Mouse (Mus musculus): Measurements from ENCODE around the gene Avpr1b. TPM values are rescaled to one million over a fixed set of nuclear protein-coding genes. Genes with fewer than 3 reads are reported as not detected.

Avpr1b gene
- polyA plus RNA-seq, 1 experiment from 2014 or later = not detected

GRCm38 (mm10) chr1:131580389-131580788 lies 18.6 kb upstream of the Avpr1b start:
- H3K27ac ChIP-seq = no peak overlapping the region
- ATAC-seq (ENCODE audit: low read depth) = no peak

GRCm38 (mm10) chr1:131583598-131583997 lies 15.4 kb upstream of the Avpr1b start:
- ATAC-seq (ENCODE audit: low read depth) (no peak), DNase-seq (no peak)
- 53% methylated on average over 3 of the region's 3 CpGs for WGBS (ENCODE audit: insufficient replicate concordance)
- Histone ChIP-seq H3K36me3 (no peaks in the 10 kb centered on the region), H3K27me3 (0 out of 2 replicates have a peak, but pooled peaks cover 5% of the 10 kb centered on the region), H3K9me3 (replicated peaks) (no peaks in the 10 kb centered on the region), H3K4me3 (replicated peaks) (no peak overlapping the region), H3K4me2 (no peak overlapping the region), H3K9ac (no peak overlapping the region), H3K4me1 (replicated peaks) (no peaks in the 10 kb centered on the region), H3K27ac (no peak overlapping the region)

More at GRCm38 (mm10) chr1:131580389-131580788, 18.6 kb upstream of the Avpr1b start:
- no peak for DNase-seq
- 0 out of 2 replicates have a peak, but pooled peaks cover 5% of the 10 kb centered on the region for H3K27me3 ChIP-seq
- H3K4me1 ChIP-seq (replicated peaks) = no peaks in the 10 kb centered on the region
- H3K36me3 ChIP-seq = no peaks in the 10 kb centered on the region
- H3K4me2 ChIP-seq = no peak overlapping the region
- H3K9ac ChIP-seq = no peak overlapping the region
- WGBS (ENCODE audit: insufficient replicate concordance) = 43% methylated on average over 4 of the region's 4 CpGs
- H3K9me3 ChIP-seq (replicated peaks) = no peaks in the 10 kb centered on the region
- H3K4me3 ChIP-seq (replicated peaks) = no peak overlapping the region

- Histone ChIP-seq H3K4me1 (replicated peaks) (no peaks in the 10 kb centered on the region), H3K4me3 (replicated peaks) (no peak overlapping the region), H3K36me3 (no peaks in the 10 kb centered on the region), H3K27me3 (0 out of 2 replicates have a peak, but pooled peaks cover 5% of the 10 kb centered on the region), H3K9me3 (replicated peaks) (no peaks in the 10 kb centered on the region), H3K27ac (no peak overlapping the region), H3K9ac (no peak overlapping the region), H3K4me2 (no peak overlapping the region)
- 78% methylated on average over 8 of the region's 8 CpGs for WGBS (ENCODE audit: insufficient replicate concordance)
- ATAC-seq (ENCODE audit: low read depth) (no peak), DNase-seq (no peak)
Measured at GRCm38 (mm10) chr1:131586836-131587235, 12.2 kb upstream of the Avpr1b start.

- H3K4me3 ChIP-seq (replicated peaks) = no peak overlapping the region
- no peaks in the 10 kb centered on the region for H3K9me3 ChIP-seq (replicated peaks)
- H3K9ac ChIP-seq = no peak overlapping the region
- no peak overlapping the region for H3K27ac ChIP-seq
- H3K4me1 ChIP-seq (replicated peaks) = no peaks in the 10 kb centered on the region
- ATAC-seq (ENCODE audit: low read depth) (no peak), DNase-seq (no peak)
- no peaks in the 10 kb centered on the region for H3K36me3 ChIP-seq
- H3K4me2 ChIP-seq = no peak overlapping the region
- H3K27me3 ChIP-seq = peaks cover 30% of the 10 kb centered on the region
- 27% methylated on average over 11 of the region's 11 CpGs for WGBS (ENCODE audit: insufficient replicate concordance)
Measured at GRCm38 (mm10) chr1:131600314-131600713, 1.3 kb downstream of the Avpr1b start.

- H3K36me3 ChIP-seq = no peaks in the 10 kb centered on the region
- no peaks in the 10 kb centered on the region for H3K27me3 ChIP-seq
- H3K4me2 ChIP-seq = no peak overlapping the region
- DNase-seq (no peak), ATAC-seq (ENCODE audit: low read depth) (no peak)
- 57% methylated on average over 2 of the region's 2 CpGs for WGBS (ENCODE audit: insufficient replicate concordance)
- no peaks in the 10 kb centered on the region for H3K9me3 ChIP-seq (replicated peaks)
- H3K27ac ChIP-seq = no peak overlapping the region
- no peak overlapping the region for H3K4me3 ChIP-seq (replicated peaks)
- H3K9ac ChIP-seq = no peak overlapping the region
- H3K4me1 ChIP-seq (replicated peaks) = no peaks in the 10 kb centered on the region
Measured at GRCm38 (mm10) chr1:131606719-131607118, 7.7 kb downstream of the Avpr1b start.

- H3K4me2 ChIP-seq = peak overlapping the region; percentile 28
- H3K4me3 ChIP-seq (replicated peaks) = no peak overlapping the region
- no peak for DNase-seq
- H3K27ac ChIP-seq = peak overlapping the region; percentile 50; the same call in 1 of the 2 replicates
- 0 out of 2 replicates have a peak overlapping the region, but pooled peaks have one; percentile 2 for H3K9ac ChIP-seq
- 43% methylated on average over 4 of the region's 4 CpGs for WGBS (ENCODE audit: insufficient replicate concordance)
- peaks cover 46% of the 10 kb centered on the region for H3K4me1 ChIP-seq (replicated peaks)
- ATAC-seq (ENCODE audit: low read depth) = peak; percentile 21; the same call in 1 of the 2 replicates
- no peaks in the 10 kb centered on the region for H3K9me3 ChIP-seq (replicated peaks)
- no peaks in the 10 kb centered on the region for H3K36me3 ChIP-seq
- H3K27me3 ChIP-seq = no peaks in the 10 kb centered on the region
Measured at GRCm38 (mm10) chr1:131612556-131613155, 13.6 kb downstream of the Avpr1b start.

- H3K27ac ChIP-seq = peak overlapping the region; percentile 50; the same call in 1 of the 2 replicates
- peak overlapping the region; percentile 31 for H3K4me2 ChIP-seq
Measured at GRCm38 (mm10) chr1:131613361-131614133, 14.5 kb downstream of the Avpr1b start.

GRCm38 (mm10) chr1:131614641-131615040 lies 15.6 kb downstream of the Avpr1b start:
- Histone ChIP-seq H3K27me3 (no peaks in the 10 kb centered on the region), H3K4me2 (no peak overlapping the region), H3K9me3 (replicated peaks) (no peaks in the 10 kb centered on the region), H3K4me3 (replicated peaks) (no peak overlapping the region), H3K27ac (no peak overlapping the region), H3K36me3 (no peaks in the 10 kb centered on the region), H3K9ac (no peak overlapping the region), H3K4me1 (replicated peaks) (peaks cover 46% of the 10 kb centered on the region)
- ATAC-seq (ENCODE audit: low read depth) (no peak), DNase-seq (no peak)
- 68% methylated on average over 6 of the region's 6 CpGs for WGBS (ENCODE audit: insufficient replicate concordance)

More at GRCm38 (mm10) chr1:131613361-131614133, 14.5 kb downstream of the Avpr1b start:
- H3K4me1 ChIP-seq (replicated peaks) = peaks cover 46% of the 10 kb centered on the region
- no peaks in the 10 kb centered on the region for H3K27me3 ChIP-seq
- ATAC-seq (ENCODE audit: low read depth) = peak; percentile 86
- no peak overlapping the region for H3K4me3 ChIP-seq (replicated peaks)
- DNase-seq = peak; percentile 74
- H3K36me3 ChIP-seq = no peaks in the 10 kb centered on the region
- no peaks in the 10 kb centered on the region for H3K9me3 ChIP-seq (replicated peaks)
- H3K9ac ChIP-seq = no peak overlapping the region
- 67% methylated on average over 16 of the region's 16 CpGs for WGBS (ENCODE audit: insufficient replicate concordance)

GRCm38 (mm10) chr1:131616131-131616530 lies 17.1 kb downstream of the Avpr1b start:
- ATAC-seq (ENCODE audit: low read depth) = no peak
- Histone ChIP-seq H3K4me3 (replicated peaks) (no peak overlapping the region), H3K4me2 (peak overlapping the region; percentile 29), H3K27ac (peak overlapping the region; percentile 66; the same call in 1 of the 2 replicates), H3K4me1 (replicated peaks) (peaks cover 46% of the 10 kb centered on the region), H3K9me3 (replicated peaks) (no peaks in the 10 kb centered on the region), H3K36me3 (no peaks in the 10 kb centered on the region), H3K27me3 (no peaks in the 10 kb centered on the region), H3K9ac (no peak overlapping the region)
- WGBS (ENCODE audit: insufficient replicate concordance) = 71% methylated on average over 1 of the region's 1 CpGs
- no peak for DNase-seq

- H3K27ac ChIP-seq = peak overlapping the region; percentile 66; the same call in 1 of the 2 replicates
- no peaks in the 10 kb centered on the region for H3K36me3 ChIP-seq
- H3K4me3 ChIP-seq (replicated peaks) = no peak overlapping the region
- WGBS (ENCODE audit: insufficient replicate concordance) = 31% methylated on average over 5 of the region's 5 CpGs
- H3K9me3 ChIP-seq (replicated peaks) = no peaks in the 10 kb centered on the region
- ATAC-seq (ENCODE audit: low read depth) = peak; percentile 74
- H3K27me3 ChIP-seq = no peaks in the 10 kb centered on the region
- DNase-seq = peak; percentile 60
- H3K9ac ChIP-seq = no peak overlapping the region
- peak overlapping the region; percentile 29 for H3K4me2 ChIP-seq
- peaks cover 46% of the 10 kb centered on the region for H3K4me1 ChIP-seq (replicated peaks)
Measured at GRCm38 (mm10) chr1:131616546-131617220, 17.6 kb downstream of the Avpr1b start.

GRCm38 (mm10) chr1:131618576-131618975 lies 19.5 kb downstream of the Avpr1b start:
- Histone ChIP-seq H3K27ac (no peak overlapping the region), H3K9ac (no peak overlapping the region), H3K4me2 (no peak overlapping the region), H3K36me3 (no peaks in the 10 kb centered on the region), H3K4me1 (replicated peaks) (peaks cover 36% of the 10 kb centered on the region), H3K4me3 (replicated peaks) (no peak overlapping the region), H3K9me3 (replicated peaks) (no peaks in the 10 kb centered on the region), H3K27me3 (no peaks in the 10 kb centered on the region)
- ATAC-seq (ENCODE audit: low read depth) = no peak
- no peak for DNase-seq
- 76% methylated on average over 1 of the region's 1 CpGs for WGBS (ENCODE audit: insufficient replicate concordance)
